Mouse (Mus musculus) kidney, postnatal 36 days (tissue): ENCODE measurements around the gene Tango6.

Experiments
- DNase-seq, 2 experiments: peaks; one replicate each; pipeline ENCODE4 v3.0.0; 2021 to 2022; ENCODE audit warnings: mixed read lengths in 2 of 2

Tango6 gene

DNA sequence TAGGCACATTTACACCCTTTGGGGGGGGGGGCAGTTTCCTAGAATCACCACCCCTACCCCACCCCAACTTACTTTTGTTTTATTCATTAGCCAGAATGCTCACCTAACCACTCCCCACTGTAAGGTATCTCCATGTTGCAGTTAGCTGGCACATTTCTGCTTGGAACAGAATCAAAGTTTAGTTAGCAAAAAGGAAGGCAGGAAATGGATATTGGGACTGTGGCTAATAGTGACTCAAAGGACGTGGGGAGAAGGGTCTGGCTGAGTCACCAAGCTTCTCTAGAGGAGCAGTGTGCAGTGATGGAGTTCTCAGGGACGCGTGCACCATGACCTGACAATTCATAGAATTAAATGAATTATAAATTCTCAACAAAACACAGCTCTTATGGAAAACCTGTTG is 136.7 kb downstream of the Tango6 start:
- no peak for DNase-seq

DNA sequence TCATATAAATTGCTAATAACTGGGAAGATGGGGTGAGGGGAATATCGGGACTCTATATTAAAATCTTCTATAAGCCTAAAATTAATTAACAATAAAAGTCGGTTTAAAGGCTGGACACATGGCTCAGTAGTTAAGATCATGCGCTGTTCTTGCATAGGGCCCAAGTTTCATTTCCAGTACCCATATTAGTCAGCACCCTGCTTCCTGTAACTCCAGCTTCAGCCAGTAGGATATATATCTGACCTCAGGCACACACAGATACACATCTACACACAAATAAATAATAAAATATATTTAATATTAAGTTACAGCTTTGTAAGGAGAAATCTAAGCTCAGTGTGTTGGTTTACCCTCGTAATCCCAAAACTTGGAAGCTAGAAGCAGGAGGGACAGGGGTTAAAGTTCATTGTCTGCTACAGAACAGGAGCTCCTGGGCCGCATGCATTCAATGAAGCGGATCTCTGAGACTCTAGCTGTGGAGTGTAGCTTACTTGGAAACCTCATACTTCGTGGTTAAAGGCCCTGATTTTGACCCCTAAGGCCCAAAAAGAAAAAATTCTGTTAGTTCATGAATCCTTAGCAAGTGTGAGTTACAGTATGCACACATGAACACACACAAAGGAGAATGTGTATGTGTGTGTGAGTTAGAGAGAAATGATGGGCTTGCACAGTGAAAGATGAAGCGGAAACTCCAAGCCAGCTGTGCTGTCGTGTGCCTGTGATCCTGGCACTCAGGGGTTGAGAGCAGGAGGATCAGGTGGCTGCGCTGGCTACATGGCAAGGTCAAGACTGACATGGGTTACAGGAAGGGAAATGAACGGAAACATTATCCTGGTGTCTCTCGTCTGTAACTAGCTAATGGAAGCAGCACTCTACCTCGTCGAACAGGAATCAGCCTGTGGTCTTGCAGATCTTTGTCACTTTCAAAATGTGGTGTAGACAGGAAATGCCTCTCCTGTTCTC is 138.0 kb downstream of the Tango6 start:
- DNase-seq = peak in 1 of 2 experiments; percentile 45

DNA sequence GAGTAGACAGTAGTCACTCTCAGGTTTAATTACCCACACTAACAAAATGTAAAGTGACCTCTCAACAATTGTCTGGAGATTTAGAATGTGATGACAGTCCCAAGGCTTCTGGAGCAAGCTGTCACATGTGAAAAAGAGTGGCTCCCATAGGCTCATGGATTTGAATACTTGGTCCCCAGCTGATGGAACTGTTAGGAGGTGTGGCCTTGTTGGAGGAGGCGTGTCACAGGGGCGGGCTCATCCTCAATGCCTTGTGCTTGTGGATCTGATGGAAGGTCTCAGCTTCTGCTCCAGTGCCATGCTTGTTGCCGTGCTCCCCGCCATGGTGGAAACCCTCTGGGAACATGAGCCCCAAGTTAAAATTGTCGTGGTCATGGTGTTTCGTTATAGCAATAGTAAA is 146.1 kb downstream of the Tango6 start:
- no peak for DNase-seq

DNA sequence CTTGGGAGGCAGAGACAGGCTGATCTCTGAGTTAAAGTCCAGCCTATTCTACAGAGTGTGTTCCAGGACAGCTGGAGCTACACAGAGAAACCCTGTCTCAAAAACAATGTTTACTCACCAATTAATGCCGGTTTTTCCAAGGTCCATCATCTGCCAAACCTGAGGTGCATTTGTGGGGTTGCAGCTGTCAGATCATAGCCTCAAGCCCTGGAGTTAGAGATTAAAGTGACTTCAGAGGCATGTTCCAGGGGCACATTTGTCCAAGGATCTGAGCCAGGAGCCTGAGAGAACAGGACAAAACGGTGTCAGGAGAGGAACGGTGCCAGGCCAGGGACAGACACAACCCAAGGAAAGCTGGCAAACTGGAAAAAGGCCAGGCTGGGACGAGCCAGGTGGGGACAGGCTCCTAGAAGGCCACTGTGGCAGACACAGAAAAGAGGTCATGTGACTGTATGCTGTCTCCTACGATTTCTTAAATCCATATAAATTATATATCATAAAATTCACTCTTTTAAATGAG is 146.7 kb downstream of the Tango6 start:
- peak; percentile 23 to 63 for DNase-seq

DNA sequence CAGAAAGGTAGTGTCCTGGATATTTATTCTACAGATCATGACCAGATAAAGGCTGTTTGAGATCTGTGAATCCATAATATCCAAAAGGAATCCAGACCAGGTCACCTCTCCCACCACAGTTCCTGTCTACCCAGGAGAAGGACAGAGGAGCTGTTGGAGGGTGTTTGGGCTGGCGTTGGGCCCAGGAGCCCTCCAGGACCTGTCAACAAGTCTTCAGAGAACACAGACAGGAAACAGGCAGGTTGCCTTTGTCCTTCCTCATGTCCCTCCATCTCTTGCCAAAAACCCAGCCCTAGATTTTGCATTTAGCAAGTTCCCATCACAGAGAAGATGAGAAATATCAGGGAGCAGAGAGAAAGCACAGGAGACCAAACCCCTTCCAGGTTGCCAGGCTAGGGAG is 152.0 kb downstream of the Tango6 start:
- peak; percentile 62 to 63 for DNase-seq

DNA sequence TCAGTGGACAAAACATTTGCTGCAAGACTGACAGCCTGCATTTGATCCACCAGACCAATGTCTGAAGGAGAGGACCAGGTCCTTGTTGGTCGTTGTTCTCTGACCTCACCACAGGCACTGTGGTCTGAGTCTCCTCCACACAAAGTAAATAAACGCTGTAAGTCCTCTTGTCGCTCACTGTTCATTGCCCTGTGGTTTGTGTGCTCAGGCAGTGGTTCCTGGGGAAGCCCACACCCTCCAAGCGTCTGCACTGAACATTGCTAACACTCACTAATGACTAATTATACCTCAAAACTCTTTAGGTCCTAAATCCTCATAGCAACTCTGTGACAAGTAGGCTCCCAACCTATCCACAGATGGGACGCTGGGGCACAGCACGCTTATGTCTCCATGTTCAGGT is 153.7 kb downstream of the Tango6 start:
- no peak for DNase-seq

DNA sequence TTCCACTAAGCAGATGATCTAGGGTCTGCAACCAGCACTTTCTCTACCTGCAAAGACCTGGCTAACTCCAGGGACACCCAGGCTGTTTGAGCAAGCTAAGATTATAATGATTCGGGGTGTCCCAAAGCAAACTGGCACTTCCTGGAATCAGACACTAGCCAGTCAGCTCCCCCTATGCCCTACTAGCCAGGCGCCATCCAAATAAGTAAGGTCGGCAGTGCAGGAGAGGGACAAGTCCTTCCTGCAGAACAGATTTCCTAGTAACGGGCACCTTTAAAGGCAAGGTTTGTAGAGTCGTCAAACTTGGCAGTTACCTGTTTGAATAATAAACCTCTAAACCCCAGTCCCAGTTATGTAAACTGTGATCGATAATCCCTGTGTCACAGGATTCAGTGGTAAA is 155.9 kb downstream of the Tango6 start:
- no peak for DNase-seq

DNA sequence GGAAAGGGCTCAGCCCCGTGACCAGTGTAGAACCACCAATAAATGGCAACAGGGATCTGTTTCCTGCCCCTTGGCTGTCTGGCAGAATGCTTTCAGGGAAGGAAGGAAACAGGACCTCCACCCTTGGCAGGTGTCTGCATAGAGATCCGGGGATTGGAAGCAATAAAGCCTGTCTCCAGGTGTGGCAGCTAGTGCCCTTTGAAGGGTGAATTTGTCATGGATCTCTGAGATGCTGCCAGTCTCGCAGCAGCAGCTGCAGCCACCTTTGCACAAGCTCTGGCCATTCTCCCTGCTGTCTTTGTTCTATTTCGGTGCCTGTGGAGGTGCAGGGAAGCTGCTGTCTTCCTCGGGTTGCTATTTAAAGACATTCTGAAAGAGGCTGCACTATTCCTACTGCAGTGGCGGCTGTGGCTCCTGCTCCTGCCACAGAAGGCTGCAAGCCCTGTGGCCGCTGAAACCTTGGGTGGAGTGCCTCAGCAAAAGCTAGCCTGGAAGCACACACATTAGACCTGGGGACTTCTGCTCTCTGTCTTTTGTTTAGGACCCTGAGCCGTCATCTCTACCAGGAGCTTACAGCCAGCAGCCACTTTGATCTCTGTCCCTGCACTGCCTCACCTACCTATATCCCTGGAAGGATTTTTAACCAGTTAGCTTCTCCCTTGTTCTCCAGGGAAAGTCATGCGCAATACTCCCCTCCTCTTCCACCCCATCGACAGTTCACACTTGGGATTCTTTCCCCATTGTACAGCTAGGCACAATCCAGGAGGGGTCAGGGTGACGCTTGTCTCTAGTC is 156.5 kb downstream of the Tango6 start:
- peak; percentile 47 to 64 for DNase-seq

DNA sequence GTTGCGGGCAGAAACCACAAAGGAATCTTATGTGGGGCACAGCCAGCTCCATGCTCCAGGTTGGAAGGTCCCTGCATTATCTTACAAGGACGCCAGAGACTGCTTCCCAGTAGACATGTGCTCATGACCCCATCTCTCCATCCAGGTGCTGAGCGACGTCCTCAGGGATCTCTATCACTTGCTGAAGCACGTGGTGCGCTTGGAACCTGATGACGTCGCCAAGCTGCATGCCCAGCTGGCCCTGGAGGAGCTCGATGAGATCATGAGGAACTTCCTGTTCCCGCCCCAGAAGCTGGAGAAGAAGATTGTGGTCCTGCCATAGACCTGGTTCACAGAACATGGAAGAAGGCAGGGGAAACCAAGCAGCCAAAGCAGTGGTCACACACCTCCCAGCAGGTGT is 167.2 kb downstream of the Tango6 start:
- DNase-seq = no peak

DNA sequence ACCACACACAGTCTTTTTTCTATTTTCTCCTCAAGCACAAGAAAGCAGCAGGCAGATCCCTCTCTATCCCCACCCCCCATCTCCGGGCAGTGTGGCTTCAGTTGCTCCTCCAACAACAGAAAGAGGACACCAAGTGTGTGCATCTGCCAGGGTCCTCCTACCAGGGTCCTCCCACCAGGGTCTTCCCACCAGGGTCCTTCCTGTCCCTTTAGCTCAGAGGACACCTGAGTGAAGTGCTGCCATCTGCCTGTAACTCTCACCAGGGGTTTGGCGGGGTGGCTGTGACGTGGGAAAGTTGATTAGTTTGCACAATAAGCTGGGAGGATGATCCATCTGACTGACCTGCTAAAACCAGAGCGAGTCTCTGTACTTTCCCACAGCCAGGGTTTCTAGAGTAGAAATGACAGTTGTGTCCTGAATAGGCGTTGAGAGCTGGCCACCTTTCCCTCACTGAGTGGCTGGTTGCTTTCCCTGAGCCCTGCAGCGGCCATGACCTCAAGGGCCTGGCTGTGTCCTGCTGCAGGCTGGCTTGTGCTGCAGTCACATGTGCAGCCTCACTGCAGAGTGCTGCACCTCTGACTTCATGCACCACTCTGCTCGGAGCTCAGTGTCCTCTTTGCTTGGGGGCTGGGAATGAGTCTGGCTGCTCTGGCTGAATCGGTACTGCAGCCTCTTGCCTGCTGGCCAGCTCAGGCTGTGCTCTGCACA is 171.8 kb downstream of the Tango6 start:
- DNase-seq = peak; percentile 15 to 53

DNA sequence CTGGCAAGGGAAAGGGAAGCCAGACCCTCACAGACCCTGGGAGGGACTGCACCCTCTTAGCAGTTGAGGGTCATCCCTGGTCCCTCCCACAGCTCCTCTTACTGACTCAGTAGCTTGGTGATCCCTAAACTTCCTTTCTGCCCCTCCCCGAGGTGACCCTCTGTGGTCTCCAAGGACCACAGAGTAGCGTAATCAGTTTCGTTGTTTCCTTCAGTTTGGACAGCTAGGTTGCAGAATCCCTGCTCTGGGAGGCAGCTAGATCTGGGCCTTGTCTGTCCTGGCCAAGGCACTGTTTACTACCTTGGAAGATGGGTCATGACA is 172.3 kb downstream of the Tango6 start:
- no peak for DNase-seq

DNA sequence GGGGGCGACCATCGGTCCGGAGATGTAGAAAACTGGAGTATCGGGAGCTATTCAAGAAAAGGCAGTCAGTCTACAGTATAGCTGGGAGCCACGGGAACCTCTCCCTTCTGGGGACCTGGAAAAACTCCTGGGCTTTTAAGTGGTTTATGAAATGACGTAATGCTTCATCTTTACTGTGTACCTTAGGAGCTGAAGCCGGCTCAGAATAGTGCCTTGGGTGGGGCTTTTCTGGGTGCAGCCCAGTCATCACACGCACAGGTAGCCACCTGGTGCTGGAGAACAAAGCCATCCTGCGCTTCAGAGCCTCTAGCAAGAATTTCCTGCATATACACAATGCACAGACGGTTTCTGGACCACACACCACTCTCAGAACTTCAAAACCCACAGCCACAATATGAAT is 180.0 kb downstream of the Tango6 start:
- DNase-seq = no peak

DNA sequence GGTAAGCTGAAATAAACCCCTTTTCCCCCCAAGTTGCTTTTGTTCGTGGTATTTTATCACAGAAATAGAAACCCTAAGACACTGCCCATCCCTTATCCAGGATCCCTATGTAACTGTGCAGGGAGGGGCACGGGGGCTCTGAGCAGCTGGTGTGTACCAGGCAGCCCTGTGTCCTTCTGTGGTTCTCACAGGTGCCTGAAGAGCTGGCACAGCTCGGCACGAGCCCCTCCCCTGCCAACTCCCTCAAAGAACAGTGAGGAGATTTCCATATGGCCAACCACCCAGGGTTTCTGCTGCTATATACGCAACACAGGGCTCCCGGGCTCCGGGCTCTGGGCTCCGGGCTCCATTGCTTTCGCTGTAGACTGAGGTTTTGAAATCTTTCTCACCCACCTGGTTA is 182.5 kb downstream of the Tango6 start:
- no peak for DNase-seq

DNA sequence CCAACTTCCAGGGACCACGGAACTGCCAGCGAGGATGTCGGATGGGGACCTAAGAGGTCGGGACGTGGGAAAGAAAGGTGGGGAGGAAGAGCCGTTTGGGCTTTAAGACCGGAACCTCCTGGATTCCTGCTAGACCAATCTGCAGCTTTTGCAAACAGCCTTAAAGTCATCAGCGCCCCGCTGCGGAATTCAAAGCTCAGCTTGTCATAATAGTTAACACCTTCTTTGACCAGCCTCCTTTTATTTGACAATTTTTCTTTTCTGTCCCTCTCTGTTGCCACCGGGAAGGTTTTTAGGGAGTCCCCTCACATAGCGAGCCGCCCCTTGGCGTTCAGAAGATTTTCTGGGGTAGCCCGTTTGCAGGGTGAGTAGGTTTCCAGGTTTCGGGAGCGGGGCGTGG is 187.2 kb downstream of the Tango6 start, which contains the start of gene Has3:
Gene Has3, plus strand, starts transcription at position 192 of the 400 bp plus-strand sequence.
- peak in 1 of 2 experiments; percentile 55 for DNase-seq

DNA sequence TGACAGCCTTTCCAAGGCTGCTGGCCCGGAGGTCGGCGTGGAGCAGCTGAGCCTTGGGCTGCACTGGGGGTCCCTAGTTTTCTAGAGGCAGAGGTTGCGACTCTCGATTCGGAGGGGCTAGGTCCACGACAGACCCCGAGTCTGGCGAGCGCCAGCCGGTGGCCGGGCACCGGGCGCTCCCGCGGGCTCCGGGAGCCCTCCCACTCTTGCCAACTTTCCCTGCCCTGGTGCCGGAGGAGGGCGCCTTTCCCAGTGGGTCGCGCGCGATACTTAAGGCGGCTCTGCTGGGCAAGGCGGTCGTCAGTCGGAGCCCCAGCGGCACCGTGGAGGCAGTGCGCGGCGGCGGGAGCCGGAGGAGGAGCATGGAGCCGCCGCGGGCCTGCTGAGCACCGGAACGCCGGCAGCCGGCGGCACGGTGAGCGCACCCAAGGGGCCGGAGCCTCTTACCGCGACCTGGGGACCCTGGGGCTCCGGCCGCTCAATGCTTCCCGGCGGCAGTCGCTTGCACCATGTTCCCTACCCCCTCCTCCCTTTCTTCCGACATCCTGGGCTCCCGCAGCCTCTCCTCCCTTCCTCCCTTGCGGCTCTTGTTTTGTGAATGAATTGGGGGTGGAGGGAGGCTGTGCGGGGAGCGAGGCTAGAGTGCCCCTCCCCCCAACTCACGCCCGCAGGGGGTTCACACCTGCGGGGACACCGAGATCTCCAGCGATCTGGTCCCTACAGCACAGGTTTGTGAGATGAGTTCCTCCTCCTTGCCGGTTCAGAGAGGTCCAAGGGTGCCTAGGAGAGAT is 187.9 kb downstream of the Tango6 start:
- peak; percentile 72 to 83 for DNase-seq

DNA sequence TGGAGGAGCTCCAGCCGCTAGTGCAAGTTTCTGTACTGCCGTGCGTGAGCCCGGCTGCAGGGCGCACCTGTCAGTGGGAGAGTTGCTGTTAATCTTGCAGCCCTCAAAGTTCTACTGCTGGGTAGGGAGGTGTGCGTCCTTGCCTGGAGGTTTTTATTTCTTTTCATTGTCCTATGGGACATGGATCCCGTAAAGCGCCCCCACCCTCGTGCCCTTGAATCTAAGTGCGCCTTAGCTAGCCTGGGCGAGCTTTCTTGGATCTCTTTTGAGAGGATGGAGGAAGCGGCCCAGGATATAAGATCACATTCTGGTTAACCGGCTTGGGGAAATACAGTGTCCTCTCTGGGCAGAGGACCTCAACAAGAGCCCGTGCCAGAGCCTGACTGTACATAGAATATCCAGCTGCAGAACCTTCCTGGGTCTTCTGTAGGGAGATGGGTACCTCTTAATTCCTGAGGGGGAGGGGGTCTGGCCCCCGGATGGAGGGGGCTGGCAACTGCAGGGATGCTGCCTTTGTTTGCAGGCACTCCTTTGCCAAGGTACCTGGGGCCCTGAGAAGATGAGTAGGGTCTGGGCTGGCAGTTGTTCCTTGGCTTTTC is 188.6 kb downstream of the Tango6 start:
- peak in 1 of 2 experiments; percentile 63 for DNase-seq

DNA sequence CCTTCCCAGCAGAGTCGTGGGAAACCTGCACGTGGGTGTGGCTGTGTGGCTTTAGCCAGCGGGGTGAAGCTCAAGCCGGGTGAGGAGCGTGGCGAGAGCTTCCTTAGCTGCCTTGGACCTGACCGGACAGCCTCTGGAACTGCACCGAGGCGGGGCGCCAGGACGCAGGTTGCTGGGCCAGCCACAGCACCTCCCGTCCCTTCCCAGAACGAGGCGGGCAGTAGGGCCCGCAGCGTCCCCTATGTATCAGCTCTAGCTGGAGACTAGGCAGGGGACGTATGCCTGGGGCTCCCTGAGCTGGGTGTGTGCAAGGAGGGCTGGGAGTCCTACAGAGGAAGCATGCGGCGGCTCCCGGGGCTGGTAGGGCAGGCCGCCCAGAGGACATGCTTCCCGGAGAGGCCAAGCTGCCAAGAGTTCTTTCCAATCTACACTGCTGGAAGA is 189.1 kb downstream of the Tango6 start:
- DNase-seq = peak; percentile 78 to 90

DNA sequence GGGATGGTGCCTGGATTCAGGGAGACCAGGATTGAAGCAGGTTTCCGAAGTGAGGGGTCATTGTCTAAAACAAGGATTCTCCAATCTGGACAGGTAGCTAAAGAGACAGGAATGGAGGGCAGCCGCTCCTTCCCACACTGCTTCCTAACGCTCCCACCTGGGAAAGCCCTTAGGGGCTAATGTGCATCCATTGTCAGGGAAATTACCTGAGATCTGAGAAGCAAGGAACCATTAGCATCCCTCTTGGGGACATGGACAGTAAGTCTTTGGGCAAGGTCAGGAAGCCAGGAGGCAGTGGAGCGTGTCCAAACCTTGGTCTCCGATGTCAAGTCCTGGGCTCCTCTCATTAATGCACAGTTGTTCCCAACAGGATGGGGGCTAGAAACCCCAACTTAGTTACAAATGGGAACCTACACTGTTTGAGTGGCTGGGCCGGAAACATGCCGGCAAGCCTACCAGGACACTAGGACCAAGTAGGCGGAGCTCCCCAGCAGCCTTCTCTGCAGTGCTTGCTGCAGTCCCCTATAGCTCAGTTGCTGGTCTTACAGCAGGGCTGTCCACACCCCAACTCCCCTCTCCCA is 189.7 kb downstream of the Tango6 start:
- peak in 1 of 2 experiments; percentile 55 for DNase-seq

DNA sequence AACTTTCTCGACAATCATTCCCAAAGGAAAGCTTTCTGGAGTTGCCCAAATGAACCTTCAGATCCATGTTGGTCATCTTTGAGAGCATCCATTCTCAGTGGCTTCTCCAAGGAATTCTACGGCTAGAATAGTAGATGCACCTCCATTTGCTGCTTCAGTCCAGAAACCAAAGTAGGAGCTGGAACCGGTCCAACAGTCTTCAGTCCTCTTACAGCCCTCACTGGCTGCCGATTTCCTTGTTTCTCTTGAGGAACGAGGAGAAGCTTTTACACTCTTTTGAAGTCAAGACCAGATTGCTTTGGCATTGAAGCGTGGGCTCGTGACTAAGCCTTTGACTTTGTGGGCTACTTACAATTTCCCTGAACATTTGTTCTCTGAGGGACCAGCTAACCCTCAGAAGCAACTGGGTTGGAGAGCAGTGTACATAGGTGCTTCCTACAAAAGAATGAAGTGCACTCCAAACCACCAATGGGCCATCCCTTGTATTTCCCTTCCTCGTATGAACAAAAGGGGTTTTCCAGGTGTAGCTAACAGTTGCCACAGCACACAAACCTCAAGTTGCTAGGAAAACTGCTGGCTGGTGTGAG is 197.3 kb downstream of the Tango6 start:
- DNase-seq = peak in 1 of 2 experiments; percentile 61

DNA sequence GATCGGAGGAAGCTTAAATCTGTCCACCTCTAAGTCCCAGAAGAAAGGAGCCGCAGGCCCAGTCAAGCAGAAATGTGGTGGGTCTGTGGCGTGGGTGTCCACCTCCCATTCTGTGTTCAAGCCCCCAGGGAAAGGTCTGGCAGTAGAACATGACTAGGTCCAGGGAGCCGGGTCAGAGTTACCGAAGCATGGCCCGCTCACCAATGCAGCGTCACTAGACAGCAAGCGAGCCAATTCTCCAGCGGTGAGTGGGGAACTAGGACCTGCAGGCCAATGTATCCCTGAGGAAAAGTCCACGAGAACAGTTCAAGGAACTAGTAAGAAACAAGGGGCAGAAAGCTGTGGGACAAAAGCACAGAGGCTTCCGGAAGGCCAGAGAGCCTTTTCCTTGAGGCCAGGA is 201.2 kb downstream of the Tango6 start:
- DNase-seq = peak; percentile 56 to 74
